Mouse (Mus musculus): ENCODE data around the gene Klhl21. TPM values are rescaled to one million over a fixed set of nuclear protein-coding genes. Genes with fewer than 3 reads are reported as not detected.

Gene Klhl21
- total and polyA plus RNA-seq, 3 experiments = 50.4 to 93.5 (median 69.9) TPM

GRCm38 (mm10) chr4:151996951-151997222, 11.7 kb upstream of the Klhl21 start:
- Histone ChIP-seq H3K27ac (peak overlapping the region; percentile 97), H3K9ac (ENCODE audit: low read depth, low read length) (peak overlapping the region; percentile 88), H3K4me3 (peak overlapping the region; percentile 94), H3K27me3 (ENCODE audit: control insufficient read depth, insufficient read depth, low read length) (no peaks in the 10 kb centered on the region), H3K4me1 (ENCODE audit: control insufficient read depth, insufficient read depth, low read length) (0 out of 2 replicates have a peak, but pooled peaks cover 3% of the 10 kb centered on the region), H3K36me3 (ENCODE audit: control insufficient read depth, insufficient read depth, low read length) (no peaks in the 10 kb centered on the region; the same call in 1 of the 2 replicates), H3K79me2 (replicated peaks; ENCODE audit: control insufficient read depth, insufficient read depth, low read length) (peaks cover 4% of the 10 kb centered on the region; the same call in 1 of the 2 replicates)
- intact Hi-C loops (cut with DNase I) = loop anchor here (1.0 kb wide), 2 partner anchors 10 to 29 kb away; no protein-coding TSS in a partner anchor
- TF ChIP-seq EP300 (IDR thresholded peaks at IDR 0.05; ENCODE audit: insufficient read depth, low read depth, low read length) (no peak), CTCF (IDR thresholded peaks at IDR 0.05) (no peak), POLR2A (IDR thresholded peaks at IDR 0.05; ENCODE audit: insufficient read depth, low read depth, low read length) (no peak)
- no peak for DNase-seq
- 2% methylated on average over 13 of the region's 13 CpGs for WGBS

DNA sequence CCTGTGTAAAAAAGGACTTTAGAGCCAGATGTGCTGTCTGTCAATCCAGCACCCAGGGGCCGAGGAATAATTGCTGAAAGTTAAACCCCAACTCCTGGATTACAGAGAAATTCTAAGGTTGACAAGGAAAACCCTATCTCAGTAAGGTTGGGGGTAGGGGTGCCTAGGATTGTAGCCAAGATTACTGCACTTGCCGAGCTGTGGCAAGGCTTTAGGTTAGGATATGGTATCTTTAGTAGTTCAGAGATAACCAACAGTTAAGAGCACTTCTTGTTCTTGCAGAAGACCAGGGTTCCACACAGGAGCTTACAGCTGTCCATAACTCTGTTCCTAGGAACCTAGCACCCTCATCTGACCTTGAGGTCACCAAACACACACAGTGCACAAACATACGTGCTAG, 10.9 kb upstream of the Klhl21 start:
- Histone ChIP-seq H3K27me3 (ENCODE audit: control insufficient read depth, insufficient read depth, low read length) (no peaks in the 10 kb centered on the region), H3K4me3 (no peak overlapping the region), H3K27ac (no peak overlapping the region), H3K79me2 (replicated peaks; ENCODE audit: control insufficient read depth, insufficient read depth, low read length) (peaks cover 4% of the 10 kb centered on the region; the same call in 1 of the 2 replicates), H3K36me3 (ENCODE audit: control insufficient read depth, insufficient read depth, low read length) (no peaks in the 10 kb centered on the region; the same call in 1 of the 2 replicates), H3K4me1 (ENCODE audit: control insufficient read depth, insufficient read depth, low read length) (0 out of 2 replicates have a peak, but pooled peaks cover 3% of the 10 kb centered on the region), H3K9ac (ENCODE audit: low read depth, low read length) (no peak overlapping the region)
- no peak for DNase-seq
- intact Hi-C loops (cut with DNase I) = loop anchor here (1.0 kb wide), 2 partner anchors 10 to 29 kb away; no protein-coding TSS in a partner anchor
- 72% methylated on average over 3 of the region's 3 CpGs for WGBS
- TF ChIP-seq CTCF (IDR thresholded peaks at IDR 0.05) (no peak), EP300 (IDR thresholded peaks at IDR 0.05; ENCODE audit: insufficient read depth, low read depth, low read length) (no peak), POLR2A (IDR thresholded peaks at IDR 0.05; ENCODE audit: insufficient read depth, low read depth, low read length) (no peak)

- TF ChIP-seq EP300 (IDR thresholded peaks at IDR 0.05; ENCODE audit: insufficient read depth, low read depth, low read length) = no peak
- Histone ChIP-seq H3K4me1 (ENCODE audit: control insufficient read depth, insufficient read depth, low read length) (0 out of 2 replicates have a peak, but pooled peaks cover 1% of the 10 kb centered on the region), H3K27me3 (ENCODE audit: control insufficient read depth, insufficient read depth, low read length) (no peaks in the 10 kb centered on the region), H3K4me3 (no peak overlapping the region), H3K36me3 (ENCODE audit: control insufficient read depth, insufficient read depth, low read length) (no peaks in the 10 kb centered on the region; the same call in 1 of the 2 replicates), H3K79me2 (replicated peaks; ENCODE audit: control insufficient read depth, insufficient read depth, low read length) (peaks cover 4% of the 10 kb centered on the region; the same call in 1 of the 2 replicates), H3K9ac (ENCODE audit: low read depth, low read length) (no peak overlapping the region), H3K27ac (no peak overlapping the region)
- 60% methylated on average over 3 of the region's 3 CpGs for WGBS
- DNase-seq = no peak
- intact Hi-C loops (cut with DNase I) = no loop called here
Observed at GRCm38 (mm10) chr4:151999481-151999880, 9.1 kb upstream of the Klhl21 start.

DNA sequence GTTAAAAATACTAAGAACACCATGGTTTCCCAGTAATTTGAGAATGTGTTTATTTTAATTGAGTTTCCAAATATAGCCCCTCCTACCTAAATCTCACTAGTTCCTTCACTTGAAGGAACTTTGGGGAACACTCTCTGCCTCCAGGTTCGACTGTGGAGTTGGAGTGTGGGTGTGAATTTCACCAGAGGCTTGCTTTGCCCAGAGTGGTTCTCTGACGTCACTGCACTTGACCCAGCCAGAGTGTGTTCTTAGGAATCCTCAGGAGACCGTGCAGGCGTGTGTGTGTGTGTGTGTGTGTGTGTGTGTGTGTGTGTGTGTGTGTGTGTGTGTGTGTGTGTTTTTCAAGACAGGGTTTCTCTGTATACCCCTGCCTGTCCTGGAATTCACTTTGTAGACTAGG, 7.7 kb upstream of the Klhl21 start:
- TF ChIP-seq CTCF (IDR thresholded peaks at IDR 0.05) (no peak), EP300 (IDR thresholded peaks at IDR 0.05; ENCODE audit: insufficient read depth, low read depth, low read length) (no peak), POLR2A (IDR thresholded peaks at IDR 0.05; ENCODE audit: insufficient read depth, low read depth, low read length) (no peak)
- H3K36me3 ChIP-seq (ENCODE audit: control insufficient read depth, insufficient read depth, low read length) = no peaks in the 10 kb centered on the region; the same call in 1 of the 2 replicates
- 36% methylated on average over 4 of the region's 4 CpGs for WGBS
- H3K4me3 ChIP-seq = no peak overlapping the region
- no peaks in the 10 kb centered on the region for H3K4me1 ChIP-seq (ENCODE audit: control insufficient read depth, insufficient read depth, low read length)
- no peak overlapping the region for H3K27ac ChIP-seq
- no peak overlapping the region for H3K9ac ChIP-seq (ENCODE audit: low read depth, low read length)
- DNase-seq = no peak
- peaks cover under 1% of the 10 kb centered on the region; the same call in 1 of the 2 replicates for H3K79me2 ChIP-seq (replicated peaks; ENCODE audit: control insufficient read depth, insufficient read depth, low read length)
- H3K27me3 ChIP-seq (ENCODE audit: control insufficient read depth, insufficient read depth, low read length) = no peaks in the 10 kb centered on the region
- intact Hi-C loops (cut with DNase I) = no loop called here

DNA sequence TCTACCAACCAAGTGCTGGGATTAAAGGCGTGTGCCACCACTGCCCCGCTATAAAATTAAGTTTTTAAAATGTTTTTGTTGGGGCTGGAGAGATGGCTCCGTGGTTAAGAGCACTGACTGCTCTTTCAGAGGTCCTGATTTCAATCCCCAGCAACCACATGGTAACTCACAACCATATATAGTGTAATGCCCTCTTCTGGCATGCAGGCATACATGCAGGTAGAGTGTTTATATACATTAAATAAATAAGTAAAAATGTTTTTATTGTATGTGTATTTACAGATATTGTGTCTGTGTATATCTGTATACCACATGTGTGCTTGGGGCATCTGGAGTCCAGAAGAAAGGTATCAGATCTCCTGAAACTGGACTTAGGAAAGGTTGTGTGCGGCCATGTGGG, 7.3 kb upstream of the Klhl21 start:
- TF ChIP-seq EP300 (IDR thresholded peaks at IDR 0.05; ENCODE audit: insufficient read depth, low read depth, low read length) (no peak), CTCF (IDR thresholded peaks at IDR 0.05) (no peak), POLR2A (IDR thresholded peaks at IDR 0.05; ENCODE audit: insufficient read depth, low read depth, low read length) (no peak)
- no peaks in the 10 kb centered on the region for H3K4me1 ChIP-seq (ENCODE audit: control insufficient read depth, insufficient read depth, low read length)
- intact Hi-C loops (cut with DNase I) = no loop called here
- H3K79me2 ChIP-seq (replicated peaks; ENCODE audit: control insufficient read depth, insufficient read depth, low read length) = no peaks in the 10 kb centered on the region
- no peaks in the 10 kb centered on the region; the same call in 1 of the 2 replicates for H3K36me3 ChIP-seq (ENCODE audit: control insufficient read depth, insufficient read depth, low read length)
- 72% methylated on average over 4 of the region's 4 CpGs for WGBS
- no peak overlapping the region for H3K4me3 ChIP-seq
- H3K27me3 ChIP-seq (ENCODE audit: control insufficient read depth, insufficient read depth, low read length) = no peaks in the 10 kb centered on the region
- no peak overlapping the region for H3K9ac ChIP-seq (ENCODE audit: low read depth, low read length)
- no peak overlapping the region for H3K27ac ChIP-seq
- no peak for DNase-seq

GRCm38 (mm10) chr4:152002063-152002462, 6.5 kb upstream of the Klhl21 start:
- no peaks in the 10 kb centered on the region for H3K4me1 ChIP-seq (ENCODE audit: control insufficient read depth, insufficient read depth, low read length)
- 96% methylated on average over 3 of the region's 3 CpGs for WGBS
- H3K27me3 ChIP-seq (ENCODE audit: control insufficient read depth, insufficient read depth, low read length) = no peaks in the 10 kb centered on the region
- H3K79me2 ChIP-seq (replicated peaks; ENCODE audit: control insufficient read depth, insufficient read depth, low read length) = no peaks in the 10 kb centered on the region
- intact Hi-C loops (cut with DNase I) = loop anchor here (2.0 kb wide), 1 partner anchor 19 kb away; no protein-coding TSS in a partner anchor
- DNase-seq = no peak
- H3K27ac ChIP-seq = no peak overlapping the region
- H3K36me3 ChIP-seq (ENCODE audit: control insufficient read depth, insufficient read depth, low read length) = no peaks in the 10 kb centered on the region; the same call in 1 of the 2 replicates
- no peak overlapping the region for H3K4me3 ChIP-seq
- H3K9ac ChIP-seq (ENCODE audit: low read depth, low read length) = no peak overlapping the region
- no peak for TF ChIP-seq EP300 (IDR thresholded peaks at IDR 0.05; ENCODE audit: insufficient read depth, low read depth, low read length)
- TF ChIP-seq CTCF (IDR thresholded peaks at IDR 0.05) = no peak
- TF ChIP-seq POLR2A (IDR thresholded peaks at IDR 0.05; ENCODE audit: insufficient read depth, low read depth, low read length) = no peak
